Mouse (Mus musculus): ENCODE measurements around the gene Dkk3. TPM values are rescaled to one million over a fixed set of nuclear protein-coding genes. Genes with fewer than 3 reads are reported as not detected.
A peak's percentile ranks its signal among the peaks of the same experiment; 100 is the strongest.

Dkk3 gene
- total and polyA plus RNA-seq, 2 experiments from 2014 or later = 53.8 to 90.6 TPM

DNA sequence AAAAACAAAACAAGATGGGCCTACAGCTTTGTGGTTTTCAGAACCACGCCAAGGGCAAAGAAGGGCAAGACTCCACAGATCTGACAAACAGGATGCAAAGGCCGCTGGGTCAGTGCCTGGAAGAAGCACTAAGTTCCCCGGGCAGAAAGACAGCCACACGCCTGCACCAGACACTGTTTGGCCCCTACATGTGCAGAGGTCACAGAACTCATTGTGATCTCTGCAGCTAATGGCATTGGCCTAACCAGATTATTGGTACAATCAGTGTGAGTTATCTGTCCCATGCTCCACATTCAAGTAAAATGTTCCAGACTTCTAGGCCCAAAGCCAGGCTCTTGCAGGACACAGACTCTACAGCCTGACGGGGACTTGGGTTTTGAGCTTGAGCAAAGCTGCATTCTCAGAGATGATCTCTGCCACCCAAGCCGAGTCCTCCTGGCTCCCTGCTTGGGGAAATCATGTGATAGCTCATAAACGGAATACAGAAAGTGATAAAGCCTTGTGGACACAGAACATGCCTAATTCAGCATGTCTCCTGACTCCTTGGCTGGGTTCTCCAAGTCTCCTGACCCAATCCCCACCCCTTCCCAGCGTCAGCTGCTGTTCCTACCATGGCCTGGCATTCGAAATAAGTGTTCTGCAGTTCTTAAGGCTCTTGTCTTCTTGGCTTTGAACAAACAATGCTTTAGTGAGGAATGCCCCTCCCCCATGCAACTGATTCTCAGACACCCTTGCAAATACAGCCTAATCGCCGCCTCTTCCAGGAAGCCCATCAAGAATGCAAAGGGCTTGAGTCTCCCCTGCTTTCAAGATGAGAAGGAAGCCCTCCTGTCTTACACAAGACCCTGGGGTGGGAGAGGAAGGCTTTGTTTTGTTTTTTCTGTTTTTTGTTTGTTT lies 20.1 kb downstream of the Dkk3 start:
- 38% methylated on average over 11 of the region's 11 CpGs for WGBS
- H3K4me3 ChIP-seq (ENCODE audit: low read depth, low read length) = no peak overlapping the region
- no peaks in the 10 kb centered on the region for H3K36me3 ChIP-seq (replicated peaks; ENCODE audit: control insufficient read depth, insufficient read depth, low read length)
- peak; percentile 40 for ATAC-seq (ENCODE audit: insufficient read depth, low read depth)
- H3K9me3 ChIP-seq (replicated peaks; ENCODE audit: control insufficient read depth, low read length) = no peaks in the 10 kb centered on the region
- H3K27ac ChIP-seq (ENCODE audit: low read depth) = peak overlapping the region; percentile 22; the same call in 1 of the 2 replicates
- no peaks in the 10 kb centered on the region for H3K27me3 ChIP-seq (ENCODE audit: control insufficient read depth, insufficient read depth, low read length)
- H3K4me2 ChIP-seq (ENCODE audit: low read depth, low read length) = no peak overlapping the region
- H3K9ac ChIP-seq (replicated peaks; ENCODE audit: low read depth, low read length) = no peak overlapping the region
- TF ChIP-seq CTCF (IDR thresholded peaks at IDR 0.05; ENCODE audit: low read depth) (no peak), EP300 (IDR thresholded peaks at IDR 0.05; ENCODE audit: low read depth) (peak; percentile 92)
- no peak for DNase-seq (ENCODE audit: low spot score)
- peaks cover 15% of the 10 kb centered on the region; the same call in 1 of the 2 replicates for H3K4me1 ChIP-seq (ENCODE audit: control insufficient read depth, insufficient read depth)

DNA sequence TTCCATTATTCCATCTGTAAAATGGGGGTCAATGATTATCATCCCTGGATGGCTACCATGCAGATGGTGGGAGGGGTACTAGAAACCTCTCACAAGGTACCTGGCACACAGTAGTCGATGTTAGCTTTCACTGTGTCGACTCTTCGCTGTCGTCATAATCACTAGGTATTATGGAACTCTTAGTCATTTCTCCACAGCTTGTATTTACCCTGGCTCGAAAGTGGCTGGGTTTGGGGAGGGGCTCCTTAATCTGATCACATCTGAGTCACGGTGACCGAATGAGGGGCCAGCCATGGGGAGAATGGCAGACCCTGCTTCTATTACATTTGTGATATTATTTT lies 20.7 kb downstream of the Dkk3 start:
- ATAC-seq (ENCODE audit: insufficient read depth, low read depth) (no peak), DNase-seq (ENCODE audit: low spot score) (no peak)
- H3K4me2 ChIP-seq (ENCODE audit: low read depth, low read length) = no peak overlapping the region
- TF ChIP-seq CTCF (IDR thresholded peaks at IDR 0.05; ENCODE audit: low read depth) (no peak), EP300 (IDR thresholded peaks at IDR 0.05; ENCODE audit: low read depth) (no peak; the same call in 1 of the 2 replicates)
- H3K36me3 ChIP-seq (replicated peaks; ENCODE audit: control insufficient read depth, insufficient read depth, low read length) = no peaks in the 10 kb centered on the region
- H3K4me3 ChIP-seq (ENCODE audit: low read depth, low read length) = no peak overlapping the region
- 71% methylated on average over 7 of the region's 7 CpGs for WGBS
- no peak overlapping the region for H3K9ac ChIP-seq (replicated peaks; ENCODE audit: low read depth, low read length)
- peaks cover 15% of the 10 kb centered on the region; the same call in 1 of the 2 replicates for H3K4me1 ChIP-seq (ENCODE audit: control insufficient read depth, insufficient read depth)
- peak overlapping the region; percentile 22; the same call in 1 of the 2 replicates for H3K27ac ChIP-seq (ENCODE audit: low read depth)
- H3K27me3 ChIP-seq (ENCODE audit: control insufficient read depth, insufficient read depth, low read length) = no peaks in the 10 kb centered on the region
- no peaks in the 10 kb centered on the region for H3K9me3 ChIP-seq (replicated peaks; ENCODE audit: control insufficient read depth, low read length)

DNA sequence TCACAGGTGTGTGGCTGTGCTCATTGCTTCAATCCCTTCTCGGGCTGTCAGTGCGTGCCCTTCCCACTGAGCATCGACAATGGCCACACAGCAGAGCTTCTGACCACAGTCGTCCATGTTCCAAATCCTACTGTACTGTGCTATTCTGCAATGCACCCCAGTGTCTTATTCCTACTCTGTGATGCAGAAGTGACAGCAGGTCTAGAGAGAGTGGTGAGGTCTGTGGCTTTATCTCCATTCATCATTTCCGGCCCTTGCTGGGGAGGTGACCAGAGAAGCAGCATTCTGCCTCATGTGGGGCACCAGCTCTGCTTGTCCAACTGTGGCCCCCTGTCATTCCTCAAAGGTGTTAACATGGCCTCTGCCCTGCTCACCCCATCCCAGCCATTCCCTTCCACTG lies 22.3 kb downstream of the Dkk3 start:
- DNase-seq (ENCODE audit: low spot score) = no peak

DNA sequence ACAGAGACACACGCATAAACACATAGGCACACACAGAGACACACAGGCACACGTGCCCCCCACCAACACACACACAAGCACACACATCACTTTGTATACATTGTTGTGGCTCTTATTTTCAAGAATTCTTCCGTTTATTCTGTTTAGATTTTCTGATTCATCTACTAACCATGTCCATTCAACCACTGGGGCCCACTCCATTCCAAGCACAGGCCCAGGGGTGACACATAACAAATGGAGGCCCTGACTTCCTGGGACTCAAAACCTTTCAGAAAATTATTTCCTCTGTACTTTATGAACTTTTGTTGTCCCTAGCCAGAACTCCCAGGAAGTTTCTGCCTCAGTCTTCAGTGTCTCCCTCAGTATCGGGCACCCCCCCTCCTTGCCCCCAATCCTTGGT lies 23.7 kb downstream of the Dkk3 start:
- no peak overlapping the region for H3K27ac ChIP-seq (ENCODE audit: low read depth)
- TF ChIP-seq CTCF (IDR thresholded peaks at IDR 0.05; ENCODE audit: low read depth) (no peak), EP300 (IDR thresholded peaks at IDR 0.05; ENCODE audit: low read depth) (no peak)
- ATAC-seq (ENCODE audit: insufficient read depth, low read depth) (no peak), DNase-seq (ENCODE audit: low spot score) (no peak)
- H3K4me3 ChIP-seq (ENCODE audit: low read depth, low read length) = no peak overlapping the region
- H3K9ac ChIP-seq (replicated peaks; ENCODE audit: low read depth, low read length) = no peak overlapping the region
- no peaks in the 10 kb centered on the region for H3K27me3 ChIP-seq (ENCODE audit: control insufficient read depth, insufficient read depth, low read length)
- H3K4me1 ChIP-seq (ENCODE audit: control insufficient read depth, insufficient read depth) = peaks cover 12% of the 10 kb centered on the region; the same call in 1 of the 2 replicates
- H3K36me3 ChIP-seq (replicated peaks; ENCODE audit: control insufficient read depth, insufficient read depth, low read length) = no peaks in the 10 kb centered on the region
- H3K9me3 ChIP-seq (replicated peaks; ENCODE audit: control insufficient read depth, low read length) = no peaks in the 10 kb centered on the region
- WGBS = 84% methylated on average over 4 of the region's 4 CpGs
- H3K4me2 ChIP-seq (ENCODE audit: low read depth, low read length) = no peak overlapping the region

More for the DNA sequence above, 22.3 kb downstream of the Dkk3 start:
- Histone ChIP-seq H3K36me3 (replicated peaks; ENCODE audit: control insufficient read depth, insufficient read depth, low read length) (no peaks in the 10 kb centered on the region), H3K4me3 (ENCODE audit: low read depth, low read length) (no peak overlapping the region), H3K27ac (ENCODE audit: low read depth) (no peak overlapping the region), H3K9me3 (replicated peaks; ENCODE audit: control insufficient read depth, low read length) (no peaks in the 10 kb centered on the region), H3K4me2 (ENCODE audit: low read depth, low read length) (no peak overlapping the region), H3K9ac (replicated peaks; ENCODE audit: low read depth, low read length) (no peak overlapping the region), H3K4me1 (ENCODE audit: control insufficient read depth, insufficient read depth) (peaks cover 15% of the 10 kb centered on the region; the same call in 1 of the 2 replicates), H3K27me3 (ENCODE audit: control insufficient read depth, insufficient read depth, low read length) (no peaks in the 10 kb centered on the region)
- no peak for ATAC-seq (ENCODE audit: insufficient read depth, low read depth)
- TF ChIP-seq CTCF (IDR thresholded peaks at IDR 0.05; ENCODE audit: low read depth) (no peak), EP300 (IDR thresholded peaks at IDR 0.05; ENCODE audit: low read depth) (no peak)
- WGBS = 75% methylated on average over 5 of the region's 5 CpGs

DNA sequence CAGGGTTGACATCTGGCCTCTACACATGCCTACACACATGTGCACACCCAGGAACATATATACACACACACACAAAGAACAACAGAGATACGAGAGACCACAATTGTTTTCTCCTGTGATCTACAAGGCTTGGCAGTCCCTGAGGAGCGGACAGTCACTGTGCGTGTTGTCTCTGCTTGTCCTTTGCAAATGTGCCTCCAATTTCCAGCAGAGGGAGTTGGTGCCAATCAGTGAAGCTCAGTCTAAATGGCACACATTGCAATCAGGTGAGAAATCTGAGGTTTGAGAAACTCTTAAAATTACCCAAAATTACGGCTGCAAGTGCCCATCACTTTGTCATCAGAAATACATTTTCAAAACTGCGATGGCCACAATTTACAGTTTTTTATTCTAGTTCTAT lies 25.6 kb downstream of the Dkk3 start:
- Histone ChIP-seq H3K4me3 (ENCODE audit: low read depth, low read length) (no peak overlapping the region), H3K36me3 (replicated peaks; ENCODE audit: control insufficient read depth, insufficient read depth, low read length) (no peaks in the 10 kb centered on the region), H3K27me3 (ENCODE audit: control insufficient read depth, insufficient read depth, low read length) (no peaks in the 10 kb centered on the region), H3K9ac (replicated peaks; ENCODE audit: low read depth, low read length) (no peak overlapping the region), H3K4me2 (ENCODE audit: low read depth, low read length) (no peak overlapping the region), H3K4me1 (ENCODE audit: control insufficient read depth, insufficient read depth) (peaks cover 19% of the 10 kb centered on the region; the same call in 1 of the 2 replicates), H3K9me3 (replicated peaks; ENCODE audit: control insufficient read depth, low read length) (no peaks in the 10 kb centered on the region), H3K27ac (ENCODE audit: low read depth) (no peak overlapping the region)
- TF ChIP-seq EP300 (IDR thresholded peaks at IDR 0.05; ENCODE audit: low read depth) = no peak
- TF ChIP-seq CTCF (IDR thresholded peaks at IDR 0.05; ENCODE audit: low read depth) = no peak; the same call in 1 of the 2 replicates
- DNase-seq (ENCODE audit: low spot score) = no peak
- 89% methylated on average over 5 of the region's 5 CpGs for WGBS
- no peak for ATAC-seq (ENCODE audit: insufficient read depth, low read depth)
